Mouse (Mus musculus) left cerebral cortex, postnatal 14 days (tissue): ENCODE results near the gene Gm20696. TPM values are rescaled to one million over a fixed set of nuclear protein-coding genes. Genes with fewer than 3 reads are reported as not detected.

ENCODE experiments used
- DNase-seq, 2 experiments: peaks; one replicate each; pipeline ENCODE4 v3.0.0; 2021 to 2022; ENCODE audit warnings: low spot score in 2 of 2, mixed read lengths in 1 of 2
- intact Hi-C: fragments of 180-260 bp; cut with DNase I; formaldehyde crosslinking; loops from one replicate; pipeline ENCODE4 v1.15.1; 2025
- long read RNA-seq, 2 experiments: library from polyadenylated mRNA; stranded (forward); transcript quantifications; one replicate each; pipeline ENCODE4 v2.0.0; 2021
- total RNA-seq, 2 experiments: library from RNA; stranded (reverse); gene quantifications; 2 replicates each; pipeline ENCODE4 v1.2.3; 2021

Gene Gm20696
- 1 to 10 TPM; 5.3 to 6.3 TPM for total RNA-seq
- long read RNA-seq, experiment 1, partial matches to known transcripts, result 0 of 2 reads
- long read RNA-seq, experiment 1, other reads (novel, unspliced or antisense), result 2 of 2 reads
- long read RNA-seq, experiment 2, partial matches to known transcripts, result 0 of 5 reads
- long read RNA-seq, experiment 2, other reads (novel, unspliced or antisense), result 5 of 5 reads

DNA sequence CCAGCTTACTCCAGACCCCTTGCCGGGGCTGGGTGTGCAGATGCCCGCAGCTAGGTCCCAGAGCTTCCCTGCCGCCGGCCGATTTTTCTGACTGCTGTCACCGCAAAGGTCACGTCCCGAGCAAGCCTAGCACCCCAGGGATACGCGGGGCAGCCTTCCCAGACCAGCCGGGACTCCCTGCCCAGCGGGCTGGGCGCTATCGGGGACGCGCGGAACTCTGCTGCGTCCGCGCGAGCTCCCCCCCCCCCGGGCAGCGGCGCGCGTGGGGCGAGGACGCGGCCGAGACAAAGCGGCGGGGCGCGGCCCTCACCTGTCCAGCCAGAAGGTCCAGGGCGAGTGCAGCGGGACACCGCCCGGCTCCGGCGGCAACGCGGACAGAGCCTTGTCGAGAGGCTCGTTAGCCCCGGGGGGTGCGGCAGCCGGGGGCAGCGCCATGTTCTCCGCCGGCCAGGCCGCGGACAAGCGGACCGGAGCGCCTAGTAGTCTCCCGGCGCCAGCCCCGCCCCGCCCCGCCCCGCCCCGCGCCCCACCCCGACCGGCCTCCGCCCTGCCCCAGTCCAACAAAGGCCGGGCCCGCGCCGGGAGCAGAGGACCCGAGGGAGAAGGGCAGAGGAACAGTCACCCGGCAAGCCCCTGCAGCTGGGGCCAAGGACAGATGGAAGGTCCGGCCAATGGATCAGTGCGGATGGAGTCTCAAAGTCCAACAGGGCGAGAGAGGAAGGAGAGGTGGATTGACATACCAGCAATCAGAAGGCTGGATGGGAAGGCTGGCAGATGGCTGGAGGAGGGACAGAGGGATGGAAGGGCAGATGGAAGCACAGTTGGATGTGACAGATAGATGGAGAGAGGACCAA is at the start of gene Gm20696, which contains the start of gene Eif4e3:
Gene Gm20696, minus strand, starts transcription at position 480 of the 854 bp plus-strand sequence.
Gene Eif4e3, minus strand, starts transcription at position 454 of the 854 bp plus-strand sequence.
- intact Hi-C loops, result no loop called here
- DNase-seq, result no peak

GRCm38 (mm10) chr6:99715913-99716312 is 49.3 kb upstream of the Gm20696 start:
- DNase-seq, result no peak
- intact Hi-C loops, result no loop called here

GRCm38 (mm10) chr6:99715191-99715590 is 48.6 kb upstream of the Gm20696 start:
- no peak for DNase-seq
- intact Hi-C loops, result no loop called here

DNA sequence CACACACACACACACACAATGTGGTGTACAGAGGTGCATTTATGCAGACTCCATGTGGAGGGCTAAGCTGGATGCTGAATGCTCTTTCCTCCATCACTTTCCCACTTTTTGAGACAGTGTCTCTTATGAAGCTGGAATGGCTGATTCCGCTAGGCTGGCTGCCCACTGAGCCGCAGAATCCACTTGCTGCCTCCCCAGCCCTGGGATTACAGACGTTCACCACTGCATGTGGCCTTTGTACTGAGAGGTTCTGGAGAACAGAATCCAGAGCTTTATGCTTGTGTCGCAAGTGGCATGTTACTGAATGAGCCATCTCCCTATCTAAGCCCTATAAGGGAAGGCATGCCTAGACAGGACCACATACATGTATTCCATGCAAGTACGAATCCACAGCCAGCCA is 46.7 kb upstream of the Gm20696 start:
- intact Hi-C loops, result no loop called here
- no peak for DNase-seq

DNA sequence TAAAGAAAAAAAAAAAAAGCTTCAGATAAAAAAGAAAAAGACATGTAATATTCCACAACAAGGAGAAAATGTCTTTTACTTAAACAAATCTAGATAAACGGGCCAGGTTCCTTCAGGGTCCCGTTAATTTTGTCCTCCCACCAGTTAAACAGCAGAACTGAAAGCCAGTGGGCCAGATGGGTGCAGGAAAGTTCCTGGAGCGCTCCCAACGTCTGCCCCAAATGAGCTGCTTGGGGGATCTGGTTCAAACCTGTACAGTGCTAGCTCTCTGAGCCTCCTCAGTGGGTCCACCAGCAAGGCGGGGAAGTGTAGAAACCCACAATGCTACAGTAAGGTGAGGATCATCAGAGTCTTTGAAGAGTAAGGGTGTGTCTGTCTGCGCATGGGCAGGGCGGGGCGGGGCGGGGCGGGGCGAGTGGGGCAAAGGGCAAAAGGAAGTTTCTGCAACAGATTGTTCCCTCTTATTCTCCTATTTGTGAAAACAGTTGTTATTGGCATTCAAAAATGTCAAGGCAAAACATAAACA is 45.0 kb upstream of the Gm20696 start:
- intact Hi-C loops, result no loop called here
- no peak for DNase-seq

DNA sequence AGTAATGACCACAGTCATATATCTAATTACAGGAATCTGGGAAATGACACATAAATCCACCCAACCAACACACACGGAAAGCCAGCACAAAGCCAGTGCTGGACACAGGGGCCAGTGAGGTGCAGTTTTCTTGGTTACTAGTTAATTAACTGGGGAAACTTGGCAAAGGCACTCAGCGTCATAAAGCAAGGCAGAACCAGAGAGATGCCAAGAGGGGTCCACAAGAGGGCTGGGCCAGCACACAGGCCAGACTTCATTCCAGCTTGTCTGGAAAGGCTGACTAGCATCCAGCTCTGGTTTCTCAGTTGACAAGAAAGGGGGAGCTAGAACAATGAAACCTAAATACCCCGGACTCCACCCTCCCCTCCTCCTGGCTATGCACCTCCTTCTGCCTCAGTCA is 33.9 kb upstream of the Gm20696 start:
- DNase-seq, result no peak

GRCm38 (mm10) chr6:99692916-99693841 is 26.6 kb upstream of the Gm20696 start:
- DNase-seq, result peak; percentile 11 to 23
- intact Hi-C loops, result no loop called here

More for the DNA sequence above, 33.9 kb upstream of the Gm20696 start:
- intact Hi-C loops, result no loop called here

- intact Hi-C loops, result no loop called here
These were observed 25.8 kb upstream of the Gm20696 start, which contains the start of gene Gpr27 for GRCm38 (mm10) chr6:99692206-99692915. TSS of gene Gpr27 (plus strand) at chr6:99692679.

DNA sequence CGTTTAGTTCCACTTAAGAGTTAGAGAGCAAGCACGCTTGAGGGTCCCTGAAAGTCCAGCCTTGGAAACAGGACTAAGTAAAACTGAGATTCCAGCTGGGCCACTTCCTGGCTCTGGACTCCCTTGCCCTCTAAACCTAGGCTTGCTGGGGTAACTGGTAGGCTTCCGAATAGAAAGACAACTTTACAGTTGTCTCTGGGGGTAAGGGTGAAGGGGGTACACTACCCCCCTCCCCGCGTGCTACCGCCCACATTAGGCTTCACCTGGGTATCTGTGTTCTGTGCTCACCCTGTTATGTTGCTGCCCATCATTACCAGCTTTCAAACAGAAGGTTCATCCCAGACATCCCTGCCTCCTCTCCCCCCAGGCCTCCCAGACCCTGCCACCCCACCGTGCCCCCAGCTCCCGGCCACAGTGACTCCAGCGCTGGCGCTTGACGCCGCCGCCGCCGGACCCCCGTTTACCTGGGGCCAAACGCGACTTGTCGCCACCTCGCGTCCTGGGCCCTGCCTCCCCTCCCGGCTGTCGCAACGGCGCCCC is 25.1 kb upstream of the Gm20696 start:
- DNase-seq, result no peak
- intact Hi-C loops, result no loop called here

More at GRCm38 (mm10) chr6:99692206-99692915, 25.8 kb upstream of the Gm20696 start, which contains the start of gene Gpr27:
- peak; percentile 49 to 53 for DNase-seq

- DNase-seq, result no peak
- intact Hi-C loops, result no loop called here
These were observed 21.9 kb upstream of the Gm20696 start for GRCm38 (mm10) chr6:99688513-99688912.

GRCm38 (mm10) chr6:99684899-99685298 is 18.3 kb upstream of the Gm20696 start:
- DNase-seq, result no peak
- intact Hi-C loops, result no loop called here

- DNase-seq, result no peak
- intact Hi-C loops, result no loop called here
These were observed 17.4 kb upstream of the Gm20696 start for GRCm38 (mm10) chr6:99683974-99684373.

DNA sequence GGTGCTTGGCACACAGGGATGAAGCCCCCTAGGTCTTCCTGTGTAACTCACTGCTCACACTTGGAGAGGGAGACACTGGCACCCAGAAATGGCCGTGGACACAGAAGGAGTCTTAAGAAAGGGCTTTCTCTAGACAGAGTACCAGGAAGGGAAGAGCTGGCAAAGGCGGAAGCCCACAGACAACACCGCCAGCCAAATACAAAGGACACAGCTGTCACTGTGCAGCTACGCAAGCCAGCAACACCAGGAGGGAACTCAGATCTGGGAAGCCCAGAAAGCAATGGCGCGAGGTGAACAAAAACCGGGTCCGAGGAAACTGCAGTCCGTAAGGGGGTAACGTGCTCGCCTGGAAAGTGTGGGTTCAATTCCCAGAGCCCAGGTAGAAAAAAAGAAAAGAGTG is 11.5 kb upstream of the Gm20696 start:
- DNase-seq, result no peak
- intact Hi-C loops, result no loop called here

DNA sequence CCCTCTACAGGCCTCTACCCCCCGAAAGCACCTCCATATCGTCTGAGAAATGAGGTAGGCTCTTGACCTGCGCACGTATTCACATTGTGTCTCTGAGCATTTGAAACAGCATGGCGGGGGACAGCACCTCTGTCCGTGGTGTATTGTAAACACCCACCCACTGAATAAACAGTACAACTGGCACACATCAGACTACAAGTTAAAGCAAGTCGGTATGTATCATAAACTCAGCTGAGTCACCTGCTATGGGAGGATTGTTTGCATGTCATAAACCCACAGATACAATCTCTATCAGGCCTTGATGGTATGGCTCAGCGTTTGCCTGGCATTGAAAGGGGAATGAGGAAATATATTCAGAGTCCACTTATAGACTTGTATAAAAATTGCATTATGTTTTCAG is 10.7 kb upstream of the Gm20696 start:
- DNase-seq, result no peak
- intact Hi-C loops, result no loop called here

GRCm38 (mm10) chr6:99674482-99674881 is 7.9 kb upstream of the Gm20696 start:
- intact Hi-C loops, result no loop called here
- no peak for DNase-seq

DNA sequence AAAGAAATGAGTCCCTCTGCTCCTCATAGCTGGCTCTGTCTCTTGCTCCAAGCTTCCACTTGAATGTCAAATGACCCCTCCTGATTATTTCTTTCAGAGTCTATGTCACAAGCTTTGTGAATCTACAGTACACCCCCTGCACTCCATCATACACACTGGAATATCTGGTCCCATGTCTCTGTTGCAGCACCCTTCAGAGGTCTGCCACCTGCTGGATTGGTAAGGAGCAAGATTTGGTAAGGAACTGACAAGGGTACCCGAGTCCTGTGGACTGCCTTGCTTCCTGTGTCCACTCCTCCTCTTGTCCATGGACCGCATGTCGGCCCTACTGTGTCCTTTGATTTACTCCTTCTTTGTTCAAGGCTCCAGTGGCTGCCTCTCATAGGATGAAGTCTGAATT is 5.2 kb upstream of the Gm20696 start:
- DNase-seq, result no peak
- intact Hi-C loops, result no loop called here

DNA sequence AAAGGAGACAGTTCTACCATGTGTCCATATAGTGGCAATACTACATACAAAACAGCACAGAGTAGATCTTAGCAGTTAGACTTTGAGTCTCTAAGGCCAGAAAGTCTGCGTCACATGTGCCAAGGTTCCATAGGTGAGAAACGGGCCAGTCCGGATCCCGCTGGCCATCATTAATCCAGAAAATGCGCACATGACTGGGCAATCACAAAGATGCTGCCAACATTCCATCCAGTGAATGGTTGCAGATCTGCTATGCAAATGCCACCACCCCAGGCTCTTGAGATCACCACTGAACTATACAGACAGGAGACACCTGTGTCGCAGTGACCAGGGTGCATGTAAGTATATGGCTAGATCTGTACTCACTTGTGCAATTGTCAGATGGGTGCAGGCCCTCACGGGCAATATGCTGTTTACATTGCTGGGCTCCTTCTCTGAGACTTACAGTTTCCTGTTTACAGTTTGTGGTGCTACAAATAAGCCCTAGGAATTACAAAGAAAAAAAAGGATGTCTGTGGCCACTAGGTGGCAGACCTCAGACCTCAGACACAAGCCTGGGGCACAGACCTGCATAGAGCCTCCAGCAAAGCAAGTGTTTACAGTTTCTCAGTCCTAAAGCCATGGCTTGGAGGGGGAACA is 4.0 kb upstream of the Gm20696 start:
- peak; percentile 75 to 83 for DNase-seq
- intact Hi-C loops, result no loop called here
